Mouse (Mus musculus) lung, postnatal 0 days (tissue): ENCODE data around the gene Rasgrf1.

Experiments
- CTCF ChIP-seq: IDR thresholded peaks from 2 replicates; pipeline ENCODE4 v1.5.1; 2016; ENCODE audit warnings: antibody characterized with exemption, mild to moderate bottlenecking
- EP300 ChIP-seq: IDR thresholded peaks from 2 replicates; pipeline ENCODE4 v1.6.1; 2016; ENCODE audit warnings: antibody characterized with exemption, mild to moderate bottlenecking, control low read depth

DNA sequence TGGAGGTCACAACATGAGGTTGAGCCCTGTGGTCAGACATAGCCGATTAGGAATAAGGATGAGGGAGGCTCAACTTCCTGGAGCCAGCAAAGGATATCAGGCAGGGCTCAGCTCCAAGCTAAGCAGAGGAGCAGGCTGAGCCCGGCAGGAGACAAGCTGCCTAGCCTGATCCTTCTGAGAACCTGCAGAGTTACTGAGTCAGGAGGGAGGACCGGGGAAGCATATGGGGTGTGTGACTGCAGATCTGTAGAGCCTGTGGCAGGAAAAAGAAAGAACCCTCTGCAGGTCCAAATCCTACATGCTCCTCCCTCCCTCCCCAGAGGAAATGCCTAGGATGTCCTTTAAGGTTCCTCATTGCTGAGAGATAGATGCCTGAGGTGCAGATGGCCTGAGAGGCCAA is 62.6 kb downstream of the Rasgrf1 start:
- TF ChIP-seq EP300 (no peak), CTCF (no peak)
